Mouse (Mus musculus) forebrain, postnatal 0 days (tissue): ENCODE results near the gene Asgr1. TPM values are rescaled to one million over a fixed set of nuclear protein-coding genes. Genes with fewer than 3 reads are reported as not detected.
A peak's percentile ranks its signal among the peaks of the same experiment; 100 is the strongest.

Source experiments
- ATAC-seq: fragments of 200-750 bp; cut with Nextera tagmentation; 2 replicates; pipeline ENCODE4 v1.8.0; 2017; ENCODE audit warnings: mild to moderate bottlenecking, moderate library complexity
- DNase-seq: peaks from one replicate; pipeline ENCODE4 v3.0.0-alpha.2; 2015
- H3K27ac ChIP-seq: fragments of 300-500 bp; sonication (generic); 2 replicates; pipeline ENCODE4 v1.5.1; 2014; ENCODE audit warnings: low read depth, mild to moderate bottlenecking, antibody characterized with exemption, low read length, moderate library complexity, mixed read lengths
- H3K27me3 ChIP-seq: fragments of 300-500 bp; sonication (generic); 2 replicates; pipeline ENCODE4 v1.6.1; 2014; ENCODE audit warnings: mild to moderate bottlenecking, low read length, mixed read lengths; ENCODE audit not compliant: insufficient read depth
- H3K36me3 ChIP-seq: fragments of 300-500 bp; sonication (generic); 2 replicates; pipeline ENCODE4 v1.6.1; 2014; ENCODE audit warnings: mild to moderate bottlenecking, moderate library complexity; ENCODE audit not compliant: insufficient read depth
- H3K4me1 ChIP-seq: fragments of 300-500 bp; sonication (generic); 2 replicates; pipeline ENCODE4 v1.6.1; 2014; ENCODE audit warnings: antibody characterized with exemption; ENCODE audit not compliant: insufficient read depth
- H3K4me2 ChIP-seq: fragments of 300-500 bp; sonication (generic); 2 replicates; pipeline ENCODE4 v1.6.1; 2014; ENCODE audit warnings: low read depth, mild to moderate bottlenecking, moderate library complexity
- H3K4me3 ChIP-seq: fragments of 300-500 bp; sonication (generic); 2 replicates; pipeline ENCODE4 v1.5.1; 2014; ENCODE audit warnings: low read depth, low read length, mixed read lengths
- H3K9ac ChIP-seq: fragments of 300-500 bp; sonication (generic); 2 replicates; pipeline ENCODE4 v1.6.1; 2014; ENCODE audit warnings: mild to moderate bottlenecking
- H3K9me3 ChIP-seq: fragments of 300-500 bp; sonication (generic); 2 replicates; pipeline ENCODE4 v1.6.1; 2016; ENCODE audit warnings: low read length
- CTCF ChIP-seq: sonication (generic); IDR thresholded peaks from 2 replicates; pipeline ENCODE4 v1.5.1; 2016; ENCODE audit warnings: antibody characterized with exemption, control low read depth, low read depth
- WGBS: fragments of 180-500 bp; shearing (Covaris S2); extraction: QIAGEN DNeasy Blood & Tissue Kit; methylation state at CpG from one replicate; pipeline ENCODE4 v1.1.7; 2014; 5-methylcytosine and 5-hydroxymethylcytosine counted together
- polyA plus RNA-seq: library from polyadenylated mRNA; unstranded; fragments of >200 nt; fragmentation: Nextera tagmentation; extraction: Ambion mirVana; gene quantifications from 2 replicates; pipeline ENCODE4 v1.2.1, GENCODE M21; 2015
- total RNA-seq: library from RNA; depleted of rRNA; stranded (reverse); fragments of >200 nt; gene quantifications from 2 replicates; pipeline ENCODE4 v1.2.3, GENCODE M21; 2014

Asgr1 gene
- total and polyA plus RNA-seq, 2 experiments from 2014 or later = 3.0 to 4.3 TPM

DNA sequence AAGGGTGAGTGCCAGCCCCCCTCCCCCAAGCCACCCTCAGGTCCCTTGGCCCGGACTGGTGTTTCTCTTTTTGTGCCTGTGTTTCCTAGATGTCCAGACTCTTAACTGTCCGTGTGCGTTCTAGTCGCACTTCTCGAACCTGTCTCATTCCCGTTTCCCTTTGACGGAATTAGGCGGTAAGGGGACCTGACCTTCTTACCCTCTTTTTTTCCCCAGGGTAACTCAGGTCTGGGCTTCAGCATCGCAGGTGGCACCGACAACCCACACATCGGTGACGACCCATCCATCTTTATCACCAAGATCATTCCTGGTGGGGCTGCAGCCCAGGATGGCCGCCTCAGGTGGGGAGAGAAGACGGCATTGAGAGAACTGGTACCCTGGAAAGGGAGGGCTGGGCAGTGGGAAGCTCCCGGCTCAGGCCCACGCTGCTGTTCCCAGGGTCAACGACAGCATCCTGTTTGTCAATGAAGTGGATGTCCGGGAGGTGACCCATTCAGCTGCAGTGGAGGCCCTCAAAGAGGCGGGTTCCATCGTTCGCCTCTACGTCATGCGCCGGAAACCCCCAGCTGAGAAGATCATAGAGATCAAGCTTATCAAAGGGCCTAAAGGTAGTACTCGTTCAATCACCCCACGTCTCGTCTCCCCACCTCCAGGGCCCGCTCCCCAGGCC, 23.1 kb upstream of the Asgr1 start:
- ATAC-seq (no peak), DNase-seq (no peak)
- H3K4me3 ChIP-seq = no peak overlapping the region
- H3K4me2 ChIP-seq = peak overlapping the region; percentile 58
- 89% methylated on average over 28 of the region's 28 CpGs for WGBS
- no peak for TF ChIP-seq CTCF
- peak overlapping the region; percentile 48; the same call in 1 of the 2 replicates for H3K9ac ChIP-seq
- peaks cover 36% of the 10 kb centered on the region for H3K36me3 ChIP-seq
- no peaks in the 10 kb centered on the region for H3K9me3 ChIP-seq
- H3K27ac ChIP-seq = peak overlapping the region; percentile 94
- no peaks in the 10 kb centered on the region for H3K27me3 ChIP-seq
- peaks cover 32% of the 10 kb centered on the region for H3K4me1 ChIP-seq

DNA sequence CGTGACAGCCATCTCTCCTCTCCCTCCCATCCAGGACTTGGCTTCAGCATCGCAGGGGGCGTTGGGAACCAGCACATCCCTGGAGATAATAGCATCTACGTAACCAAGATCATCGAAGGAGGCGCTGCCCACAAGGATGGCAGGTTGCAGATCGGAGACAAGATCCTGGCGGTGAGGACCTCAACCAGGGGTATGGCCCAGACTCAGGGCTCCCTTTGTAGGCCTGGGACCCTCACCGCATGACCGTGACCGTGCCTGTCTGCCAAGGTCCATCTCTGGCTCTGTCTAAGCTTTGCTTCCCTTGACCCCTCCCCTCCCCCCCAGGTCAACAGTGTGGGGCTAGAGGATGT, 22.6 kb upstream of the Asgr1 start:
- Histone ChIP-seq H3K4me2 (no peak overlapping the region), H3K4me1 (peaks cover 29% of the 10 kb centered on the region), H3K4me3 (no peak overlapping the region), H3K9me3 (no peaks in the 10 kb centered on the region), H3K27ac (no peak overlapping the region), H3K36me3 (peaks cover 36% of the 10 kb centered on the region), H3K27me3 (no peaks in the 10 kb centered on the region), H3K9ac (no peak overlapping the region)
- WGBS = 91% methylated on average over 11 of the region's 11 CpGs
- ATAC-seq (no peak), DNase-seq (no peak)
- TF ChIP-seq CTCF = no peak

DNA sequence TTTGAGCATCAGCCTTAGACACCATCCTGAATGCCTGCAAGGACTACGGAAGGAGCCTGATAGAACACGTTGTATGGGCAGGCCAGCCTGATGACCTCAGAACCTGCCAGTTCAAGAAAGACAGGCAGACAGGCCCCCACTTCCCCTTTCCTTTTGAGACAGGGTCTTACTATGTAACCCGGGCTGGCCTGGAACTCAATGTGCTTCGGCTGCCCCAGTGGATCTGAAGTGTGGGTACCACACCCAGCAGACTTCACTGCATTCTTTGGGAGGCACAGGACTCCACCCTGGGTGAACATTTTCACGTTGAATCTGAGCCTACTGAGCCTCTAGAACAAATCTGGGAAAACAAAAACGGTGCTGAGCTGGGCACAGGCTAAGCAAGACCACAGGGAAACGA, 15.7 kb upstream of the Asgr1 start:
- Histone ChIP-seq H3K4me1 (no peaks in the 10 kb centered on the region), H3K27ac (no peak overlapping the region), H3K9ac (no peak overlapping the region), H3K36me3 (peaks cover 67% of the 10 kb centered on the region), H3K4me2 (no peak overlapping the region), H3K27me3 (no peaks in the 10 kb centered on the region), H3K9me3 (no peaks in the 10 kb centered on the region), H3K4me3 (no peak overlapping the region)
- DNase-seq = no peak
- 83% methylated on average over 7 of the region's 7 CpGs for WGBS
- TF ChIP-seq CTCF = no peak
- no peak for ATAC-seq

DNA sequence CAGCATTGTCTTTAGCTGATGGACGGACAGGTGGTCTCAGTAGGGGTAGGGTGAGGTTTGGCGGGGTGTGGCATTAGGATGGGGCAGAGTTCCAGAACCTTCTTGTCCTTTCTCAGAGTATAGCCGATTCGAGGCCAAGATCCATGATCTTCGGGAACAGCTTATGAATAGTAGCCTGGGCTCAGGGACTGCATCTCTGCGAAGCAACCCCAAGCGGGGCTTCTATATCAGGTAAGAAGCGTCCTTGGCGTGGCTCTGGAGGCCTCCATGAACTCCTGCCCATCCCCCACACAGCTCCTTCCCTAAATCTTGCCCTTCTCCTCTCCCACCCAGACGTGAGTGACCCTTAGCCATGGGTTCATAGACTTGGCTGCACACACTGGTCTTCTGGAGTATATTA, 14.3 kb upstream of the Asgr1 start:
- Histone ChIP-seq H3K9ac (no peak overlapping the region), H3K4me3 (no peak overlapping the region), H3K4me2 (no peak overlapping the region), H3K4me1 (no peaks in the 10 kb centered on the region), H3K9me3 (no peaks in the 10 kb centered on the region), H3K27ac (no peak overlapping the region), H3K36me3 (peaks cover 75% of the 10 kb centered on the region), H3K27me3 (no peaks in the 10 kb centered on the region)
- WGBS = 92% methylated on average over 10 of the region's 10 CpGs
- DNase-seq = no peak
- no peak for ATAC-seq
- no peak for TF ChIP-seq CTCF

- Histone ChIP-seq H3K4me2 (no peak overlapping the region), H3K4me3 (no peak overlapping the region), H3K27me3 (no peaks in the 10 kb centered on the region), H3K36me3 (peaks cover 76% of the 10 kb centered on the region), H3K9ac (no peak overlapping the region), H3K4me1 (no peaks in the 10 kb centered on the region), H3K9me3 (no peaks in the 10 kb centered on the region), H3K27ac (no peak overlapping the region)
- ATAC-seq (no peak), DNase-seq (no peak)
- 91% methylated on average over 7 of the region's 7 CpGs for WGBS
- TF ChIP-seq CTCF = no peak
These were observed 13.7 kb upstream of the Asgr1 start for GRCm38 (mm10) chr11:70040184-70040583.

GRCm38 (mm10) chr11:70042309-70043085, 11.4 kb upstream of the Asgr1 start:
- TF ChIP-seq CTCF = no peak
- no peak overlapping the region for H3K9ac ChIP-seq
- DNase-seq = no peak
- no peak overlapping the region for H3K4me2 ChIP-seq
- H3K4me1 ChIP-seq = no peaks in the 10 kb centered on the region
- WGBS = 88% methylated on average over 23 of the region's 23 CpGs
- H3K36me3 ChIP-seq = peaks cover 71% of the 10 kb centered on the region
- no peak for ATAC-seq
- H3K4me3 ChIP-seq = no peak overlapping the region
- no peaks in the 10 kb centered on the region for H3K9me3 ChIP-seq
- H3K27ac ChIP-seq = no peak overlapping the region
- H3K27me3 ChIP-seq = no peaks in the 10 kb centered on the region

- Histone ChIP-seq H3K4me1 (no peaks in the 10 kb centered on the region), H3K27me3 (no peaks in the 10 kb centered on the region), H3K4me3 (no peak overlapping the region), H3K36me3 (peaks cover 60% of the 10 kb centered on the region), H3K9ac (no peak overlapping the region), H3K9me3 (no peaks in the 10 kb centered on the region), H3K4me2 (no peak overlapping the region), H3K27ac (no peak overlapping the region)
- 87% methylated on average over 7 of the region's 7 CpGs for WGBS
- DNase-seq (no peak), ATAC-seq (no peak)
- no peak for TF ChIP-seq CTCF
These were observed 10.2 kb upstream of the Asgr1 start for GRCm38 (mm10) chr11:70043665-70044064.
